Mouse (Mus musculus): ENCODE results near the gene Suox. TPM values are rescaled to one million over a fixed set of nuclear protein-coding genes. Genes with fewer than 3 reads are reported as not detected.
A peak's percentile ranks its signal among the peaks of the same experiment; 100 is the strongest.
"Not testable (repeated sequence)": the region's sequence is repeated elsewhere in the genome, so short reads cannot be mapped to it uniquely, and the experiment has no call there.

Gene Suox
- total RNA-seq, 2 experiments from 2014 or later, result 11.4 to 13.3 TPM

DNA sequence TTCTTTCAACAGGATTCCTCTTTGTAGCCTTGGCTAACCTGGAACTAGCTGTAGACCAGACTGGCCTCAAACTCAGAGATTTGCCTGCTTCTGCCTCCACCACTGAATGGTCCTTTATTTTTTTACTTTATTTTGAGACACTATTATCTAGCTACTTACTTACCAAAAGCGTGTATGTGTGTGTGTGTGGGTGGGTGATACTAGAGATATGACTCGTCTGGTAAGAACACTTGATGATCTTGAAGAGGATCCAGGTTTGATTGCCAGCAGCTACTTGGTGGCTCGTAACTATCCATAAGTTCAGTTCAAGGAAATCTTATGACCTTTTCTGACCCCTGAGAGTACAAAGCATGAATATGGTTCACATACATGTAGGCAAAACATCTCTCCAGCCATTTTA is 8.6 kb downstream of the Suox start:
- no peak for DNase-seq (ENCODE audit: extremely low spot score in 1 of 2, low spot score in 1 of 2)

DNA sequence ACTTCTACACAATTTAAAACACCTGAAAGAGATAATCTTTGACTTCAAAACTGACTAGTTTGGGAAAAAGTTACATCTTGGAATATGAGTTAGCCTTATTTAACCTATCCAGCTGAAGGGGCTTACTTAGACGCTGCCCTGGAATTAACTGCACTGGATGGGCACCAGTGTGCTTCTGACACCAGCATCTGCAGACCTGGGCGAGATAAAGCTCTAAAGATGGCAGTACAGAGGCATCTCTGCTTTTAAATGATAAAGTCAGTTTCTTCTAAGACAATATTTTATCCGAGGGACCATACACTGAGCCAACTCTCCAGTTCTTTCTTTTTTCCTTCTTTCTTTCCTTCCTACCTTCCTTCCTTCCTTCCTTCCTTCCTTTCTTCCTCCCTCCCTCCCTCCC is 9.1 kb downstream of the Suox start:
- no peak for DNase-seq (ENCODE audit: extremely low spot score in 1 of 2, low spot score in 1 of 2)

DNA sequence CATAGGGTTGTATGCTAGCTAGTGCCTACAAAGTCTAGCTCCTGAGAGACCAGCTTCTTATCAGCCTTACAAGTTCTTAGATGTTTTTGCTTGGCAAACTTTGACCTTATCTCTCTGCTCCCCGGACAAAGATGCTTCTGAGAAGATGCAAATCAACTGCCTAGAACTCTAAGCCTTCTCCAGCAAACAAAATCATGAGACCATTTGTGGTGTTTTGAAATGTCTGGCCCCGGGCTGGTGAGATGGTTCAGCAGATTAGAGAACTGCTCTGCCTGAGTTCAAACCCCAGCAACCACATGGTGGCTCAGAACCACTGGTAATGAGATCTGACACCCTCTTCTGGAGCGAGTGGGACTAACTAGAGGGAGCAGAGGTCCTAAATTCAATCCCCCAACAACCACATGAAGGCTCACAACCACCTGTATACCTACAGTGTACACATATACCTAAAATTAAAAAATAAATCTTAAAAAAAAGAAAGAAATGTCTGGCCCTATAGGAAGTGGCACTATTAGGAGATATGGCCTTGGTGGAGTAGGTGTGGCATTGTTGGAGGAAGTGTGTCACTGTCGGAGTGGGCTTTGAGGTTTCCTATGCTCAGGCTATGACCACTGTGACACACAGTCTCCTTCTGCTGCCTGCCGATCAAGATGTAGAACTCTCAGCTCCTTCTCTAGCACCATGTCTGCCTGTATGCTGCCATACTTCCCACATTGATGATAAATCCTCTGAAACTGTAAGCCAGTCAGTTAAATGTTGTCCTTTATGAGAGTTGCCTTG is 10.2 kb downstream of the Suox start:
- DNase-seq (ENCODE audit: extremely low spot score in 1 of 2, low spot score in 1 of 2), result no peak

DNA sequence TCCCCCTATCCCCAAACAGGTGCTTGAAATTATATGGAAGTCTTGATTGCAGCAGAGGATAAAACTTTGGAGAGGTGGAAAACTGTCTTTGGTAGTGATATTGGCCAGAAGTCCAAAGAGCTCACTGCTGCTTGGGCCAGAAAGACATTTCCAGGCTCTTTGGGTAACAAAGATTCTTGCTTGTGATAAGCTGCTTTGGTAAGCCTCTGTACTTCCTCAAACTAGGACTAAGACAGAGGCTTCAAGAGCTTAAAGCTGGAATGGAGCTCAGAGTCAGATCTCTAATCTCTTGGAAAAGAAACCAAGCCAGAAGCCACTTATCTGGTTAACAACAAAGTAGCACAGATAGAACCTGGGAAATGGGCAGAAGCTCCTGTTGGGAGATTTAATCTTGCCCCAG is 11.4 kb downstream of the Suox start:
- DNase-seq (ENCODE audit: extremely low spot score in 1 of 2, low spot score in 1 of 2), result no peak

DNA sequence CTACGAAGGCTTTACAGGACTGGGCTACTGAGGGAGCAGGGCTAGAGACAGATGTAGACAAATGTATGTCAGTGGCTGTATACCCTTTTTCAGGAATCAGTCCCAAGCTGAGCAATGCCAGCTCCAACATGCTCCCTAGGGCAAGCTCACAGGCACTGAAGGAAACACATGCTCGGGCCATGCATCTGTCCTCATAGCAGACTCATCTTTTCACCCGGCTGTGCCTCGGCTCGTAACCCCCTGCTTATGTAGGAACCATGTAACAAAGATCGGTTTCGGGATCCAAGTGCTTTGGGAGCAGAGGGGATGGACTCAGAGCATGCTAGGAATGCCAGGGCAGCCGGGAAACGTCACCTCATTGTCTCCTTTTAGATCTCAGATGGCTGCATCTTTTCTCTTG is 14.4 kb downstream of the Suox start:
- DNase-seq (ENCODE audit: extremely low spot score in 1 of 2, low spot score in 1 of 2), result no peak

DNA sequence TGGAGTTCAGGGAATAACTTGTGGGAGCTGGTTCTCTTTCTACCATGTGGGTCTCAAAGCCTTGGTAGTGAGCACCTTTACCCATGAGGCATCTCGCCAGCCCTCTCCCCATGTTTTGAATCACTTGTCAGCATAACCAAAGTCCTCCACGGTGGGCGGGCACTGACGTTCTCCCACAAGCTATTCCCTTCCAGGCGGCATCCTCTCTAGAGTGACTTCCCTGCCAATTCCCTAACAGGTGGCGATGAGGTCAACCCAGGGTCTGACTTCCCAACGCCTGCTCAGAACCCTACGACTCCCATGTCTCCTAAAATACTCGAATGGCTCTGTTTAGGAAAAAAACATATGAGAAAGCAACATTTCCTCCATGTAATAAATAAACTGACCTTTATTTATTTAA is 16.0 kb downstream of the Suox start:
- no peak for DNase-seq (ENCODE audit: extremely low spot score in 1 of 2, low spot score in 1 of 2)

DNA sequence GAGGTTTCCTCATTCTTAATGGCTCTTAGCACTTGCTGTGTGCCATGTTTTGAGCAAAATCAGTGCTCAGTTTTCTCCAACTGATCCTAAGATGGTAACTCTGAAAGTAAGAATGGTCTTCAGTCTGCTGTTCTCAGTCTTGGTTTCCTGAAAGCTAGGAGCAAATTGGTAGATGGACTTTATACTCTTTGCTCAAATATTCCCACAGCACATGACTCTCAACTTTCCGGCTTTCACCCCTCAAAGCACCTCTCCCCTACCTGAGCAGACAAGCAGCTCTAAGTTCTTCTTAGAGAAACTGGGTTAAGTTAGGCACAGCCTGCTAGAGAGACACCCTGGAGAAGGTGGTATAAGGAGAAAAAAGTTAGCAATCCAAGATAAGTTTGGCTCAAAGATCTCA is 17.1 kb downstream of the Suox start:
- DNase-seq (ENCODE audit: extremely low spot score in 1 of 2, low spot score in 1 of 2), result no peak

DNA sequence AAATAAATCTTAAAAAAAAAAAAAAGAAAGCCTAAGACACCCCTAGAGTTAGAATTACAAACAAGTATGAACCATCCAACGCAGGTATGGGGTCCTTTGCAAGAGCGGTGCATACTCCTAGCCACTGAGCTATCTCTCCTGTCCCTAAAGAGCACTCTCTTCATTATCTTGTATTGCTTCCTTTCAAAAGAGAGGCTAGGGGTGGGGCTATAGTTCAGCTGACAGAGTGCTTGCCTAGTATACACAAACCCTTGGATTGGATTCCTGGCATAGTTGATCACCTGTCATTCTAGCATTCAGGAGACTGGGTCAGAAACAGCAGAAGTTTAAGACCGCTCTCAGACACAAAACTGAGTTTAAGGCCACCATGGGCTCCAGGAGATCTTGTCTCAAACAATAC is 18.6 kb downstream of the Suox start:
- DNase-seq (ENCODE audit: extremely low spot score in 1 of 2, low spot score in 1 of 2), result no peak

DNA sequence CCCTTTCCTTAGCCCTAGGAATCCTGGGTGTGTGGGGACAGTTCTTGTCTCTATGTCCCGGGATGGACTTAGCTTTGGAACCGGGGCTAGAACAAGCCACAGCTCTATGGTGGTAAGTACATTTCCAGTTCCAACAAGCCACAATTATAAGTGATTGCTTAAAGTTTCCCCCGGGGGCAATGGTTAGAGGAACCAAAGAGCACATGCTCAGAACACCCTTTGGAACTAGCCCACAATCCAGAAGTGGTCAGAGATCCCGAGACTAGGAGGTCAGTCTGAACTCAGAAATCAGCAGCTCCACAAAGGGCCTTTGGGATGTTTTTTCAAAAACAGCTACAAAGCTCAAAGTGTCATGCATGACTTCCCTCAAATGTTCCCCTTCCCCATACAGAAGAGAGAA is 20.0 kb downstream of the Suox start:
- DNase-seq (ENCODE audit: extremely low spot score in 1 of 2, low spot score in 1 of 2), result no peak

DNA sequence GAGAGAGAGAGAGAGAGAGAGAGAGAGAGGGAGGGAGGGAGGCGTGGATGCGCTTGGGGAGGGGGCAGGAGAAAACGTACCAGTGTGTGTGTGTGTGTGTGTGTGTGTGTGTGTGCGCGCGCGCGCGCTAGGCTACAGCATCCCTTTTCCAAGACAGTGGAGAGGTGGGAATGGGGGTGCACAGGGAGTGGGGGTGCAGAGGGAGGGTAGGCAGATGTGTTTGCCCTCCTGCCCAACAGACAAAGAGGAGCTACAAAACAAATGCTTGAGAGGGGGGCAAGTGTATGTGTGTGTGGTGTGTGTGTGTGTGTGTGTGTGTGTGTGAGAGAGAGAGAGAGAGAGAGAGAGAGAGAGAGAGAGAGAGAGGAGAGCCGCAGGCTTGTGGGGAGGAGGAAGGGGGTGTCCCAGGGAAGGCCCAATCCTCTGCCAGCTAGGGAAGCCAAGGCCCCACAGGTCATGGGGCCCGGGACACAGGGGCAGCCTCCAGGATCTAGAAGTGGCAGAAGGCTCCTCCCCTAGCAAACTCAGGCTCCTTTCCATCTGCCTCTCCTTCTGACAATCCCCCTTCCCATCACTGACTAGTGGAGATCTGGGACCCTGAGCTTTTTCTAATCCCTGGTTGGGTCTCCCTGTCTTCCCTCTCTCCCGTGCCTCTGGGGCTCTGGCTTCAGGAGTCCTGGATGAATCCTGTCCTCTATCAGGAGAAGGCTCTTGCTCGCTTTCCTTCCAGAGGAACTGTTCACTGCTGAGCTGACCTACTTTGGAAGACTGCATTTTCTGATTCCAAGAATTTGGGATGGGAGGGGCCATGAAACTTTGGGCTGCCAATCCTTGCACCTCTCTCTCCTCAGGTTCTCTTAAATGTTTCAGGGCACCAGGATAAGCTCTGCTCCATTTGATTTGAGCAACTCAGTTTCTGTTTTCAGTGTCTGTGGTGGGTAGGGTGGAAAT is 27.5 kb downstream of the Suox start:
- DNase-seq (ENCODE audit: extremely low spot score in 1 of 2, low spot score in 1 of 2), result peak; percentile 42 to 53

DNA sequence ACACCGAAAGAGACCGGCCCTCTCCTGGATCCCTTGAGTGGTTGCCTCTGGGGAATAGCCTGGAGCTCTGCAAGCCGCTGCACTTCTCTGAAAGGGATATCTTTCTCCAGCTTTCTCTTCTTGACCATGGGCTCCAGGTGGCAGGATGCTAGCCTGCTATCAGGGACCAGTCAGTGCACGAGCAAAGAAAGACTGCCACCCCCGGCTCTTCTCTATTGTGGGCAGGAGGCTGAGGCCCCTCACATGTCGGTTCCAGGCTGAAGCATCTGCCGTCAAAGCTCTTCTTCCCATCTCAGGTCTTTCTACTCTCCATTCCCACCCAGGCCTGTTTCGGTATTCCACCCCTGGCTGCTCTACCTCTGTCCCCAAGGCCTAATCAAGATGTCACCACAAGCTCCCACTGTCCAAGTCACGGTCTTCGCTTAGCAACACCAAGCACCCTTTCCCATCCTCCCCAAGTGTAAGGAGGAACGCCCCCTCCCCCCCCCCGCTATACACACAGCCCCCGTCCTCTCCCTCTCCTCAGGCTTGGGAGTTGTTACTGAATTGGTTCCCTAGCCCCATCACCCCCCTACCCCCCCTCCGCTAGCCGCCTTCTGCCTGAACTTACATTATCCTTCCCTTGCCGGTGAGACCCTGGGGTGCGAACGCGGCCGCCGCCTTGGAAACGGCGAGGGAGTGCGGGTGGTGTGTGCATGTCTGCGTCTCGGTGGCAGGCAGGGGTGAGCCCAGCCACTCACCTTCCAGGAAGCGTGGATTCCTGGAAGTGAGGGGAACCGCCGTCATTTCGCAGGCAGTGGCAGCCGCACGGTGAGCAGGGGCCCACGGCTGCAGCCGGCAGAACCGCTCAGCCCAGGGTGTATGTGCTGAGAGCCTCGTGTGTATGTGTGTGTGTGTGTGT is 28.5 kb downstream of the Suox start, which contains the start of gene Ikzf4:
Ikzf4 (minus strand) TSS at position 881 of the 901 bp plus-strand sequence.
- peak; percentile 38 to 61 for DNase-seq (ENCODE audit: extremely low spot score in 1 of 2, low spot score in 1 of 2)

DNA sequence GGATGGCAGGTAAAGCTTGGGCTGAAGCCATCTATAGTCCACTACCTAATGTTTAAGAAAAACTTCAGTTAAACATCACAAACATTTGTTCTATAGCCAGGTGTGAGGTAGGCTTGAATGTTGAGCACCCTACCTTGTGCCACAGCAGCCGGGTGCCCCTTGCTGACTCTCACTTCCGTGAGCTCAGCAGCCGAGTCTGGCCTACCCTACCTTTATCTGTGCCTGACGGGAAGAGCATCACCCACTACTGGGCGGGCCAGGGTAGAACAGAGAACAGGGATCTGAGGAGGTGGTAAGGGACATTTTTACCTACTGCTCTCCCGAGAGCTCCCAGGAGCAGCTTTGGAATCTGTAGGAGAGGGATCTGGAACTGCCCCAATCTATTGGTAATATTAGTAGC is 31.1 kb downstream of the Suox start:
- no peak for DNase-seq (ENCODE audit: extremely low spot score in 1 of 2, low spot score in 1 of 2)

DNA sequence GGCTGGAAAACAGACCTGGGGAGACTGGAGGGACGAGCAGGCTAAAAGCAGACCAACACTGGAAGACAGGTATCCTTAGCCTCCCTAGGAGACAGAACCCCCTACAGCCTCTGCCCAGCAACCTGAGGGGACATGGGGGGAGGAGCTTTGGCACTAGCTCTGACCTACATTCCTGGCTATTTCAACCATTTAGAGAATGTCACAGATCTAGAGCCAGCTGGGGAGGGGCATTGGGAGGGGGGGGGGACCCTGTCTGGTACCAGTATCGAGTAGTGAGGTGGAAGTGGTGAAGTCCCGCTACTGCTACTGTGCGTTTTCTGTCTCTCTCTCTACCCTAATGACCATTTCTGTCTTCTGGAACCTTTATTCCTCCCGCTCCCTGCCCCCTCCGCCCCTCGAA is 32.0 kb downstream of the Suox start:
- DNase-seq (ENCODE audit: extremely low spot score in 1 of 2, low spot score in 1 of 2), result no peak

DNA sequence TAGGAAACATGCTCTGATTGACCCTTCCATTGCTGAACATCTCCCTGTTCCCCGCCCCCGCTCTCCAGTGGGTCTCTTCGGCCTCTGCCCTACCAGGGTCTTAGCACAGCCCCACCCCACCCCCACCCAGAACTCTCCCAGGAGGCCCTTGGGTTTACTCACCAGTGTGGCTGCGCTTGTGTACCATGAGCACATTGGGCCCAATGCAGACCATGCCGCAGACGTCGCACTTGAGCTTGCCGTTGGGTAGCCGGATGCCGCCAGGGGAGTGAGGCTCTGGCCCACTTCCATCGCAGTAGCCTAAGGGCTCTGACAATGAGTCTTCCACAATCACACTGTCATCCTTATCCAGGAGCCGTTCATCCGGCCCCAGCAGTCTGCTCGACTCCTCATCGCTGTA is 33.0 kb downstream of the Suox start:
- DNase-seq (ENCODE audit: extremely low spot score in 1 of 2, low spot score in 1 of 2), result no peak

DNA sequence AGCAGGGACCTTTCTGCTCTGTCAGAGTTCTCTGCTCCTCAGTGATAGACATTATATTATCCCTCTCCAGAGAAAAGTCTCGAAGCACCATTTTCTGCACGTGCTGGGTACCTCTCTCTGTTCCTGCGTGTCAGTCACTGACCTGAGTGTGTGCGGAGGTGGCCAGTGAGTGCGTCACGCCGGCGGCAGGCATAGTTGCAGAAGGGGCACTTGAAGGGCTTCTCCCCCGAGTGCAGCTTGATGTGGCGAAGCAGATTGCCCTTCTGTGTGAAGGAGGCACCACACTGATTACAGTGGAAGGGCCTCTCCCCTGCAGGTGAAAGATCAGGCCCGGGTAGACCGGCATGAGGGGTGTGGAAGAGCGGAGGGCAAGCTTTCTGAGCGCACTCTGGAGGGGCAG is 33.9 kb downstream of the Suox start:
- DNase-seq (ENCODE audit: extremely low spot score in 1 of 2, low spot score in 1 of 2), result no peak

DNA sequence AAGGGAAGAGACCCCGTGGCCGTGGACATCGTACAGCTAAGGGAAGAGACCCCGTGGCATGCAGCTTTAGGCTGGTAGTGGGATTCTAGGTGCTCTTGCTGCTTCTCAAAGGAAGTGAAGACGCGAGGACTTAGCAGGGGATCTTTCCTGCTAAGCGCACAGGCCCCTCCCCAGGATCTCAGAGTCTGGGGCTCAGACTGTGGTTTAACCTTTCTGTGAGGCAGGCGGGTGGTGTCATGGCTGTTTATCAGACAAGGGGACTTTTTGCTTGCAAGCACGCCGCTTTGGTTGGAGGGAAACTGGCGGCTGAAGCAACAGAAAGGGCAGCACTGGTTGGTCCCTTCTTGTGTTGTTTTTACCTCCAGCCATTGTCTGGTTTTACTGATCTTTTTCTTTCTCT is 36.9 kb downstream of the Suox start:
- no peak for DNase-seq (ENCODE audit: extremely low spot score in 1 of 2, low spot score in 1 of 2)

DNA sequence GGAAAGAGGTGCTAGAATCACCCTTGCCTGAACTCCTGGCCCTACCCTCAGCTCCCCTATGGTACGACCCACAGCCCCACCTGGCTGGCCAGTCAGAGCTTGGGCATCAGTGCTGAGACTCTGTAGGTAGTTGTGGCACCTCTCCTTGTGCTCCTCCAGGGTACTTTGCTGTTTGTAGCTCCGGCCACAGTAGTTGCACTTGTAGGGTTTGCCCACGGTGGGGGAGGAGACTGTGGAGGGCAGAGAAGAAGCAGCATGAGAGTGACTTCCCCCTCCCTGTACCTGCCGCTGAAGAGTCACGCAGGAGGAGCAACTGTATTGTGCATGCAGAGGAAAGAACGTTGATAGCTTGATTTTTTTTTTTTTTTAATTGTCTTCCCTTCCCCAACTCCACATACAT is 37.3 kb downstream of the Suox start:
- no peak for DNase-seq (ENCODE audit: extremely low spot score in 1 of 2, low spot score in 1 of 2)

DNA sequence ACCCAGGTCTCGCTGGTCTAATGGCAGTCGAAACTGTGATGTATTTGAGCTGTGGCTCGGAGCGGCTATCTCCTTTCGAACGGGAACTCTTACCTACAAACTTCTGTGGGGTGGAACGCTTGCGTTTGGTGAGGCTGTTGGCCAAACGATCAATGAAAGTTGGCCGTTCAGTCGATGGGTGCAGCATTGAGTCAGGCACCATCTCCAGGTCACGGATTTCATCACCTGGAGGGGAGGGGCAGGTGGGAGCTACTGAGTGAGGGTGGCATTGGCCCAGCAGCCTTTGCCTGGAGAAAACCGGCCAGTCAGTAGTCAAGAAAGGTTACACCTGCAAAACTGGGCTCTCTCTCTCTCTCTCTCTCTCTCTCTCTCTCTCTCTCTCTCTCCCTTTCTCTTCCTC is 38.2 kb downstream of the Suox start:
- no peak for DNase-seq (ENCODE audit: extremely low spot score in 1 of 2, low spot score in 1 of 2)

DNA sequence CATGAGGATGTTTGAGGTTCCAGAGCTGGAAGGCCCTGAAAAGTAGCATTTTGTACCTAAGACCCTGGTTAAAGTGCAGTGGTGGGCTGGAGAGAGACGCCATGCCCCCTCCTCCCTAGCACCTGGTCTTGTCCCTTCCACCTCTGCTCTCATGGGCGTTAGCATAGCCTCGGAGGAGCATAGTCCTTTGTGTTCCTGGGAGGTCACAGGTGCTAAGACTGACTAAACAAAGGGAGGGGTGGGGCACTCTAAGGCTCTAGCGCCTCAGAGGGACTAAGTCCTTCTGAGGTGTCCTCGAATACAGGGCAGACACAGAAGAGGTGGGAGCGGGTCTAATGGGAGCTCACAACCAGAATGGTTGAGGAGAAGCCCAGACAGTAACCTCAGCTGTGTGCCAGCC is 42.3 kb downstream of the Suox start:
- no peak for DNase-seq (ENCODE audit: extremely low spot score in 1 of 2, low spot score in 1 of 2)

DNA sequence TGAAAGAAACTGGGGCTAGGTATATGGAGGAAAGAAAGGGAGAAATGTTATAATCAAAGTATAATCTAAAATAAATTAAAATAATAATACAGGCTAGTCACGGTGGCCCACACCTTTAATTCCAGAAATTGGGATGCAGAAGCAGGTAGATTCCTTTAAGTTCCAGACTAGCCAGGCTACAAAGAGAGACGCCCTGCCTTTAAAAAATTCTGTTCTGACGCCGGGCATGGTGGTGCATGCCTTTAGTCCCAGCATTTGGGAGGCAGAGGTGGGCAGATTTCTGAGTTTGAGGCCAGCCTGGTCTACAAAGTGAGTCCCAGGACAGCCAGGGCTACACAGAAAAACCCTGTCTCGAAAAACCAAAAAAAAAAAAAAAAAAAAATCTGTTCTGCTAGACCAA is 43.6 kb downstream of the Suox start:
- DNase-seq (ENCODE audit: extremely low spot score in 1 of 2, low spot score in 1 of 2), result not testable (repeated sequence)

DNA sequence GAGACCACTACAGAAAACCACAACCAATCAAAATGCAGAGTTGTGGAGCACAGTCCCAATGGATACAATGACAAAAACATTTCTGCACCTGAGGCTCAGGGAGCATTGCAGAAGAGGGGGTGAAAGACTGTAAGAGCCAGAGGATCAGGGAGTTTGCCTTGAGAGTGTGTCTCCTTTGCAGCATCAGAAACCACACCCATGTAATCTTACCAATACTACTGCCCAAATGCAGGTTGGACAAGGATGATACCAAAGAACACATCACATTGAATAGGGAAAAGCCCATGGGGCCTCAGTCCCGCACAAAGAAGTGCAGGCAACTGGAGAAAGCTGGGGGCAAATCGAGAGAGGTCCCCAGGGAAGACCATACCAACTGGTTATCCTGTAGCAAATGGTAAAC is 44.1 kb downstream of the Suox start:
- DNase-seq (ENCODE audit: extremely low spot score in 1 of 2, low spot score in 1 of 2), result no peak

Data from layer of hippocampus, postnatal 25 days (tissue).